Mouse (Mus musculus): Measurements from ENCODE around the gene Ephb4. TPM values are rescaled to one million over a fixed set of nuclear protein-coding genes. Genes with fewer than 3 reads are reported as not detected.

Gene Ephb4
- polyA plus RNA-seq (2014; fragmentation: Illumina TruSeq; extraction: RNeasy Lipid Tissue Mini Kit (QIAGEN cat#74804)): 9.1 TPM

GRCm38 (mm10) chr5:137349384-137350204 is at the start of gene Ephb4:
Ephb4 (plus strand) TSS chr5:137350109.

GRCm38 (mm10) chr5:137307071-137307912 is 42.6 kb upstream of the Ephb4 start, which contains the start of gene Srrt:
Srrt (minus strand) TSS chr5:137307674.

GRCm38 (mm10) chr5:137314193-137315083 is 35.5 kb upstream of the Ephb4 start, which contains the start of gene Trip6:
Trip6 (minus strand) TSS chr5:137314404.

GRCm38 (mm10) chr5:137333512-137334174 is 16.3 kb upstream of the Ephb4 start, which contains the start of gene Slc12a9:
Slc12a9 (minus strand) TSS chr5:137333597.

Other genes with a start within 250 kb of the Ephb4 start
- 33.9 TPM for gene Trim56, start 233.9 kb upstream of the Ephb4 start, polyA plus RNA-seq (2014; fragmentation: Illumina TruSeq; extraction: RNeasy Lipid Tissue Mini Kit (QIAGEN cat#74804))
- 0.34 TPM for gene Muc3, start 200.8 kb upstream of the Ephb4 start, polyA plus RNA-seq (2014; fragmentation: Illumina TruSeq; extraction: RNeasy Lipid Tissue Mini Kit (QIAGEN cat#74804))
- gene Muc3a, start 137.7 kb upstream of the Ephb4 start, polyA plus RNA-seq (2014; fragmentation: Illumina TruSeq; extraction: RNeasy Lipid Tissue Mini Kit (QIAGEN cat#74804)): not detected
- gene Ache, start 62.6 kb upstream of the Ephb4 start, polyA plus RNA-seq (2014; fragmentation: Illumina TruSeq; extraction: RNeasy Lipid Tissue Mini Kit (QIAGEN cat#74804)): not detected
- gene Ufsp1, start 55.5 kb upstream of the Ephb4 start, polyA plus RNA-seq (2014; fragmentation: Illumina TruSeq; extraction: RNeasy Lipid Tissue Mini Kit (QIAGEN cat#74804)): 2.2 TPM
- 26.4 TPM for gene Srrt, start 42.4 kb upstream of the Ephb4 start, polyA plus RNA-seq (2014; fragmentation: Illumina TruSeq; extraction: RNeasy Lipid Tissue Mini Kit (QIAGEN cat#74804))
- 0.20 TPM for gene Trip6, start 35.7 kb upstream of the Ephb4 start, polyA plus RNA-seq (2014; fragmentation: Illumina TruSeq; extraction: RNeasy Lipid Tissue Mini Kit (QIAGEN cat#74804))
- not detected for gene Slc12a9, start 16.5 kb upstream of the Ephb4 start, polyA plus RNA-seq (2014; fragmentation: Illumina TruSeq; extraction: RNeasy Lipid Tissue Mini Kit (QIAGEN cat#74804))
- gene Zan, start 127.0 kb downstream of the Ephb4 start, polyA plus RNA-seq (2014; fragmentation: Illumina TruSeq; extraction: RNeasy Lipid Tissue Mini Kit (QIAGEN cat#74804)): not detected
- not detected for gene Pop7, start 152.4 kb downstream of the Ephb4 start, polyA plus RNA-seq (2014; fragmentation: Illumina TruSeq; extraction: RNeasy Lipid Tissue Mini Kit (QIAGEN cat#74804))
- gene Gigyf1, start 168.4 kb downstream of the Ephb4 start, polyA plus RNA-seq (2014; fragmentation: Illumina TruSeq; extraction: RNeasy Lipid Tissue Mini Kit (QIAGEN cat#74804)): 2.0 TPM
- not detected for gene Epo, start 183.1 kb downstream of the Ephb4 start, polyA plus RNA-seq (2014; fragmentation: Illumina TruSeq; extraction: RNeasy Lipid Tissue Mini Kit (QIAGEN cat#74804))
- 0.46 TPM for gene Gnb2, start 183.4 kb downstream of the Ephb4 start, polyA plus RNA-seq (2014; fragmentation: Illumina TruSeq; extraction: RNeasy Lipid Tissue Mini Kit (QIAGEN cat#74804))
- not detected for gene Actl6b, start 203.4 kb downstream of the Ephb4 start, polyA plus RNA-seq (2014; fragmentation: Illumina TruSeq; extraction: RNeasy Lipid Tissue Mini Kit (QIAGEN cat#74804))
- gene Tfr2, start 219.7 kb downstream of the Ephb4 start, polyA plus RNA-seq (2014; fragmentation: Illumina TruSeq; extraction: RNeasy Lipid Tissue Mini Kit (QIAGEN cat#74804)): not detected